Mouse (Mus musculus) MEL (cell line): ENCODE data around the gene Arhgap19. TPM values are rescaled to one million over a fixed set of nuclear protein-coding genes. Genes with fewer than 3 reads are reported as not detected.

ENCODE experiments used
- DNase-seq: peaks from one replicate; pipeline ENCODE4 v3.0.0; 2011; ENCODE audit warnings: low read depth, low spot score
- H3K27ac ChIP-seq: 2 replicates; pipeline ENCODE4 v1.5.1; 2012; ENCODE audit warnings: low read depth, mild to moderate bottlenecking, control low read depth, low read length, moderate library complexity; ENCODE audit not compliant: control insufficient read depth
- H3K27me3 ChIP-seq, 2 experiments: fragments of 150-350 bp in 1 of 2; sonication (generic) in 1 of 2; 2 replicates each; pipeline ENCODE4 v1.6.1; 2012; ENCODE audit warnings: low read length in 2 of 2, mild to moderate bottlenecking in 2 of 2, improper control_type of control experiment in 1 of 2, moderate library complexity in 1 of 2; ENCODE audit not compliant: insufficient read depth in 2 of 2, control insufficient read depth in 1 of 2
- H3K36me3 ChIP-seq, 2 experiments: 2 replicates each; pipeline ENCODE4 v1.6.1; 2012 to 2014; ENCODE audit warnings: low read length in 2 of 2, improper control_type of control experiment in 1 of 2, inconsistent platforms in 1 of 2, mild to moderate bottlenecking in 1 of 2; ENCODE audit not compliant: insufficient read depth in 2 of 2, control insufficient read depth in 1 of 2
- H3K4me1 ChIP-seq, 2 experiments: fragments of 150-350 bp in 1 of 2; sonication (generic) in 1 of 2; 2 replicates each; pipeline ENCODE4 v1.6.1; 2012; ENCODE audit warnings: low read length in 2 of 2, improper control_type of control experiment in 1 of 2, mild to moderate bottlenecking in 1 of 2; ENCODE audit not compliant: insufficient read depth in 2 of 2, control insufficient read depth in 1 of 2
- H3K4me3 ChIP-seq, 2 experiments: fragments of 150-350 bp in 1 of 2; sonication (generic) in 1 of 2; 2 replicates each; pipeline ENCODE4 v1.5.1; 2012; ENCODE audit warnings: low read depth in 2 of 2, low read length in 2 of 2, mild to moderate bottlenecking in 2 of 2, moderate library complexity in 2 of 2, control low read depth in 1 of 2, improper control_type of control experiment in 1 of 2; ENCODE audit not compliant: control insufficient read depth in 1 of 2, insufficient read depth in 1 of 2
- H3K79me2 ChIP-seq: 2 replicates; pipeline ENCODE4 v1.6.1; 2012; ENCODE audit warnings: mild to moderate bottlenecking, low read length, moderate library complexity; ENCODE audit not compliant: control insufficient read depth, poor library complexity, insufficient read depth
- H3K9ac ChIP-seq: 2 replicates; pipeline ENCODE4 v1.6.1; 2012; ENCODE audit warnings: low read depth, mild to moderate bottlenecking, control low read depth, low read length, moderate library complexity; ENCODE audit not compliant: control insufficient read depth, poor library complexity, severe bottlenecking
- H3K9me3 ChIP-seq: fragments of 150-350 bp; sonication (generic); replicated peaks from 2 replicates; pipeline ENCODE4 v1.6.1; 2012; ENCODE audit warnings: mild to moderate bottlenecking, low read length, improper control_type of control experiment, moderate library complexity; ENCODE audit not compliant: insufficient read depth
- CHD1 ChIP-seq: IDR thresholded peaks from 2 replicates; pipeline ENCODE4 v1.6.1; 2012; ENCODE audit warnings: low read depth, mild to moderate bottlenecking, inconsistent platforms, low read length, improper control_type of control experiment
- E2F4 ChIP-seq: IDR thresholded peaks from 2 replicates; pipeline ENCODE4 v1.6.1; 2011; ENCODE audit warnings: low read depth, low read length, improper control_type of control experiment, borderline replicate concordance
- ELF1 ChIP-seq: IDR thresholded peaks from 2 replicates; pipeline ENCODE4 v1.6.1; 2014; ENCODE audit warnings: low read depth, mild to moderate bottlenecking, inconsistent platforms, low read length, improper control_type of control experiment, moderate library complexity
- EP300 ChIP-seq, 2 experiments: IDR thresholded peaks; 2 replicates each; pipeline ENCODE4 v1.6.1; 2011; ENCODE audit warnings: improper control_type of control experiment in 2 of 2, low read length in 2 of 2, low read depth in 1 of 2, mild to moderate bottlenecking in 1 of 2
- ETS1 ChIP-seq: IDR thresholded peaks from 2 replicates; pipeline ENCODE4 v1.6.1; 2012; ENCODE audit warnings: low read depth, mild to moderate bottlenecking, inconsistent platforms, low read length, improper control_type of control experiment, moderate library complexity
- GABPA ChIP-seq: IDR thresholded peaks from 2 replicates; pipeline ENCODE4 v1.6.1; 2012; ENCODE audit warnings: low read depth, mild to moderate bottlenecking, inconsistent platforms, low read length, improper control_type of control experiment, moderate library complexity
- GATA1 ChIP-seq: IDR thresholded peaks from 2 replicates; pipeline ENCODE4 v1.6.1; 2011; ENCODE audit warnings: low read depth, low read length, improper control_type of control experiment
- HCFC1 ChIP-seq: IDR thresholded peaks from 2 replicates; pipeline ENCODE4 v1.6.1; 2012; ENCODE audit warnings: low read depth, mild to moderate bottlenecking, inconsistent platforms, low read length, improper control_type of control experiment, moderate library complexity
- JUND ChIP-seq: IDR thresholded peaks from 2 replicates; pipeline ENCODE4 v1.6.1; 2011; ENCODE audit warnings: low read depth, mild to moderate bottlenecking, improper control_type of control experiment, low read length
- KAT2A ChIP-seq: conservative IDR thresholded peaks from 2 replicates; pipeline ENCODE4 v1.6.1; 2012; ENCODE audit warnings: low read depth, low read length, improper control_type of control experiment, inconsistent platforms
- MAFK ChIP-seq: IDR thresholded peaks from 2 replicates; pipeline ENCODE4 v1.6.1; 2011; ENCODE audit warnings: low read depth, mild to moderate bottlenecking, low read length, improper control_type of control experiment, borderline replicate concordance
- MAX ChIP-seq: IDR thresholded peaks from 2 replicates; pipeline ENCODE4 v1.6.1; 2011; ENCODE audit warnings: low read length, improper control_type of control experiment
- MAZ ChIP-seq: IDR thresholded peaks from 2 replicates; pipeline ENCODE4 v1.6.1; 2012; ENCODE audit warnings: low read depth, mild to moderate bottlenecking, inconsistent platforms, low read length, improper control_type of control experiment
- MEF2A ChIP-seq: IDR thresholded peaks from 2 replicates; pipeline ENCODE4 v1.6.1; 2014; ENCODE audit warnings: low read depth, mild to moderate bottlenecking, inconsistent platforms, low read length, improper control_type of control experiment; ENCODE audit not compliant: poor library complexity, insufficient replicate concordance, severe bottlenecking; ENCODE audit errors: extremely low read depth
- MYB ChIP-seq: IDR thresholded peaks from 2 replicates; pipeline ENCODE4 v1.6.1; 2011; ENCODE audit warnings: mild to moderate bottlenecking, low read depth, low read length, improper control_type of control experiment
- NELFE ChIP-seq: IDR thresholded peaks from 2 replicates; pipeline ENCODE4 v1.6.1; 2011; ENCODE audit warnings: low read depth, low read length, improper control_type of control experiment
- NRF1 ChIP-seq: IDR thresholded peaks from 2 replicates; pipeline ENCODE4 v1.6.1; 2014; ENCODE audit warnings: low read depth, mild to moderate bottlenecking, inconsistent platforms, low read length, improper control_type of control experiment, moderate library complexity; ENCODE audit not compliant: poor library complexity, insufficient read depth, severe bottlenecking
- POLR2A ChIP-seq, 2 experiments: IDR thresholded peaks; 2 replicates each; pipeline ENCODE4 v1.6.1; 2011 to 2012; ENCODE audit warnings: low read length in 2 of 2, mild to moderate bottlenecking in 2 of 2, control low read depth in 1 of 2, improper control_type of control experiment in 1 of 2, low read depth in 1 of 2, moderate library complexity in 1 of 2; ENCODE audit not compliant: control insufficient read depth in 1 of 2, insufficient read depth in 1 of 2, poor library complexity in 1 of 2
- POLR2AphosphoS2 ChIP-seq: IDR thresholded peaks from 2 replicates; pipeline ENCODE4 v1.6.1; 2011; ENCODE audit warnings: low read length, improper control_type of control experiment
- POLR2AphosphoS5 ChIP-seq: IDR thresholded peaks from 2 replicates; pipeline ENCODE4 v1.6.1; 2012; ENCODE audit warnings: low read depth, borderline replicate concordance, mild to moderate bottlenecking, inconsistent platforms, low read length, moderate library complexity, mixed read lengths
- RCOR1 ChIP-seq: IDR thresholded peaks from 2 replicates; pipeline ENCODE4 v1.6.1; 2012; ENCODE audit warnings: low read depth, mild to moderate bottlenecking, inconsistent platforms, low read length, improper control_type of control experiment
- SIN3A ChIP-seq: IDR thresholded peaks from 2 replicates; pipeline ENCODE4 v1.6.1; 2012; ENCODE audit warnings: low read length, improper control_type of control experiment, inconsistent platforms
- SMC3 ChIP-seq: IDR thresholded peaks from 2 replicates; pipeline ENCODE4 v1.6.1; 2011; ENCODE audit warnings: low read depth, low read length, improper control_type of control experiment
- TAL1 ChIP-seq: IDR thresholded peaks from 2 replicates; pipeline ENCODE4 v1.6.1; 2012; ENCODE audit warnings: mild to moderate bottlenecking, inconsistent platforms, low read length, moderate library complexity, mixed read lengths
- TBP ChIP-seq: IDR thresholded peaks from 2 replicates; pipeline ENCODE4 v1.8.0; 2011; ENCODE audit warnings: low read depth, low read length, improper control_type of control experiment
- TCF12 ChIP-seq: IDR thresholded peaks from 2 replicates; pipeline ENCODE4 v1.6.1; 2014; ENCODE audit warnings: low read depth, mild to moderate bottlenecking, inconsistent platforms, low read length, improper control_type of control experiment, moderate library complexity
- UBTF ChIP-seq: IDR thresholded peaks from 2 replicates; pipeline ENCODE4 v1.6.1; 2012; ENCODE audit warnings: low read depth, mild to moderate bottlenecking, inconsistent platforms, low read length, improper control_type of control experiment, moderate library complexity, borderline replicate concordance; ENCODE audit not compliant: insufficient read depth
- USF1 ChIP-seq: IDR thresholded peaks from 2 replicates; pipeline ENCODE4 v1.6.1; 2014; ENCODE audit warnings: low read depth, mild to moderate bottlenecking, inconsistent platforms, low read length, improper control_type of control experiment, moderate library complexity
- USF2 ChIP-seq, 2 experiments: IDR thresholded peaks; 2 replicates each; pipeline ENCODE4 v1.6.1; 2011 to 2012; ENCODE audit warnings: improper control_type of control experiment in 2 of 2, low read length in 2 of 2, borderline replicate concordance in 1 of 2, inconsistent platforms in 1 of 2, low read depth in 1 of 2, mild to moderate bottlenecking in 1 of 2; ENCODE audit not compliant: insufficient read depth in 1 of 2
- ZKSCAN1 ChIP-seq: IDR thresholded peaks from 2 replicates; pipeline ENCODE4 v1.6.1; 2012; ENCODE audit warnings: low read depth, mild to moderate bottlenecking, inconsistent platforms, low read length, improper control_type of control experiment, moderate library complexity
- ZNF384 ChIP-seq: IDR thresholded peaks from 2 replicates; pipeline ENCODE4 v1.6.1; 2012; ENCODE audit warnings: low read depth, mild to moderate bottlenecking, inconsistent platforms, low read length, improper control_type of control experiment
- polyA plus RNA-seq, 2 experiments: library from polyadenylated mRNA; stranded (reverse) in 1 of 2; unstranded in 1 of 2; fragments of >175 nt in 1 of 2; fragments of >200 nt in 1 of 2; gene quantifications; 2 replicates each; pipeline versions ENCODE4 v1.2.1 to v1.2.4; 2012; ENCODE audit warnings: low replicate concordance in 2 of 2, low read depth in 1 of 2; ENCODE audit not compliant: insufficient read length in 2 of 2, insufficient read depth in 1 of 2, missing spikeins in 1 of 2
- total RNA-seq: library from RNA; depleted of rRNA; stranded (reverse); fragments of 300-350 nt; gene quantifications from 2 replicates; pipeline ENCODE4 v1.2.3, GENCODE M21; 2012

Gene Arhgap19
- total and polyA plus RNA-seq, 3 experiments = 47.5 to 67.9 TPM; not detected in 1

- TF ChIP-seq NELFE = peak; percentile 95
These were observed at the start of gene Arhgap19 (continued) for GRCm38 (mm10) chr19:41801742-41802369.

DNA sequence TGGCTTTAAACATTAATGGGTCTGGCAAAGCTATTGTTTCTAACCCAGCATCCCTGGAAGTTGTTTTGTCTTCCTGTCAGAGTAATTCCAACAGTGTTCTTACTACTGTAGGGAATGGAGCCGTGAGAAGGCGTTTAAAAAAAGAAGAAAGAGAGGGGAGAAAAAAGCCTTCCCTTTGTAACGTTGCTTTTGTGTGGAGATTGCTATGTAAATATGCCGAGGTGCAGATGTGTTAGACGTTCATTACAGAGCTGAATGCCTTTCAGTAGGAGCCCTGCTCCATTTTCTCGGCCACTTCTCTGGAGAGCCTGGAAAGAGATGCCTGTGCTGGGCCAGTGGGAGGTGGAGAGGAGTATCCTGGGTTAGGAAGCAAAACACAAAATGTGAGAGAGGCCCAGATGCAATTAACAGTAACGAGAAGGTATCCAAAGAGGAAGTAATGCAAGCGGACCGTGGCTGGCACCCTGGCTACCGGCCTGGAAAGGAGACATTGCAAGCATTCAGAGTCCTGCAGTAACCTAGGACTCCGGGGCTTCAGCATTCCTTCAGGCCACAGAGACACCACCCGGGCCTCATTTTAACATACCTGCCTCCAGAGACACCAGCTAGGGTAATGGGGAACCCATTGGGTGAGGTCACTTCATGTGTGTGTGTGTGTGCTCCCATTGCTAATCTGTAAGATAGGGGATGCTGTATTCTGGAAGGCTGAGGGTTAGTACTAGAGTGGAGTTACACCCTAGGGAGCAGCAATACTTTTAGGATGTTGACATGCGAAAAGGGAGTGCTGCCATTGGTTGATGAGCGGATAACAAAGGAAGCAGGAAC lies 49.1 kb upstream of the Arhgap19 start:
- peak; percentile 93 for DNase-seq
- TF ChIP-seq ZNF384 = no peak
- TF ChIP-seq ELF1 = peak; percentile 48; the same call in 1 of the 2 replicates
- no peak; the same call in 1 of the 2 replicates for TF ChIP-seq MAX
- peak; percentile 18 to 29; a peak in 3 of 4 replicates for TF ChIP-seq EP300 (IDR thresholded peaks at IDR 0.05; ENCODE audit: low read depth in 1 of 2, low read length in 2 of 2)
- TF ChIP-seq KAT2A = no peak
- TF ChIP-seq USF1 = no peak
- no peak for TF ChIP-seq SMC3
- TF ChIP-seq POLR2A (IDR thresholded peaks at IDR 0.05; ENCODE audit: control insufficient read depth in 1 of 2, insufficient read depth in 1 of 2, low read depth in 1 of 2, low read length in 2 of 2, poor library complexity in 1 of 2) = peak in 1 of 2 experiments; percentile 60; a peak in 2 of 4 replicates
- 0 out of 2 replicates have a peak, but pooled peaks have one; percentile 21 for TF ChIP-seq TBP
- no peak for TF ChIP-seq USF2 (IDR thresholded peaks at IDR 0.05; ENCODE audit: borderline replicate concordance in 1 of 2, insufficient read depth in 1 of 2, low read depth in 1 of 2, low read length in 2 of 2)
- TF ChIP-seq POLR2AphosphoS2 = no peak
- TF ChIP-seq ZKSCAN1 = no peak
- TF ChIP-seq NRF1 = no peak
- no peak for TF ChIP-seq GABPA
- peak; percentile 7 for TF ChIP-seq CHD1
- no peak for TF ChIP-seq MAFK
- TF ChIP-seq JUND = no peak
- no peak for TF ChIP-seq TAL1
- TF ChIP-seq GATA1 = peak; percentile 40; the same call in 1 of the 2 replicates
- TF ChIP-seq ETS1 = no peak; the same call in 1 of the 2 replicates
- TF ChIP-seq SIN3A = peak; percentile 61
- no peak for TF ChIP-seq MEF2A
- TF ChIP-seq E2F4 = 0 out of 2 replicates have a peak, but pooled peaks have one; percentile 33
- TF ChIP-seq NELFE = peak; percentile 56; the same call in 1 of the 2 replicates
- peak; percentile 53; the same call in 1 of the 2 replicates for TF ChIP-seq HCFC1
- no peak for TF ChIP-seq TCF12
- TF ChIP-seq UBTF = no peak
- TF ChIP-seq MYB = no peak
- no peak for TF ChIP-seq POLR2AphosphoS5
- TF ChIP-seq RCOR1 = peak; percentile 65
- TF ChIP-seq MAZ = no peak; the same call in 1 of the 2 replicates

More for the DNA sequence above, 49.1 kb upstream of the Arhgap19 start:
- peaks cover 0 to 36% of the 10 kb centered on the region in 2 experiments; a peak in 2 of 4 replicates for H3K36me3 ChIP-seq
- peak overlapping the region; percentile 66 for H3K9ac ChIP-seq
- H3K4me1 ChIP-seq = peaks cover 26 to 31% of the 10 kb centered on the region in 2 experiments
- H3K27ac ChIP-seq = peak overlapping the region; percentile 85
- H3K79me2 ChIP-seq = peaks cover 20% of the 10 kb centered on the region
- H3K4me3 ChIP-seq = peak overlapping the region; percentile 43 to 54
- no peaks in the 10 kb centered on the region for H3K27me3 ChIP-seq
- H3K9me3 ChIP-seq = no peaks in the 10 kb centered on the region
